Mouse (Mus musculus) heart, embryonic 10.5 days (tissue): ENCODE measurements around the gene Supt4a. TPM values are rescaled to one million over a fixed set of nuclear protein-coding genes. Genes with fewer than 3 reads are reported as not detected.

Experiments
- DNase-seq: peaks from one replicate; pipeline ENCODE4 v3.0.0-alpha.2; 2017; ENCODE audit warnings: low spot score
- H3K27ac ChIP-seq: fragments of 300-500 bp; sonication (generic); 2 replicates; pipeline ENCODE4 v1.5.1; 2016; ENCODE audit warnings: mild to moderate bottlenecking
- H3K27me3 ChIP-seq: fragments of 300-500 bp; sonication (generic); 2 replicates; pipeline ENCODE4 v1.6.1; 2016; ENCODE audit warnings: mild to moderate bottlenecking; ENCODE audit not compliant: poor library complexity, insufficient read depth, severe bottlenecking
- H3K36me3 ChIP-seq: fragments of 300-500 bp; sonication (generic); 2 replicates; pipeline ENCODE4 v1.6.1; 2016; ENCODE audit warnings: mild to moderate bottlenecking, moderate library complexity
- H3K4me1 ChIP-seq: fragments of 300-500 bp; sonication (generic); 2 replicates; pipeline ENCODE4 v1.6.1; 2016; ENCODE audit warnings: mild to moderate bottlenecking
- H3K4me3 ChIP-seq: fragments of 300-500 bp; sonication (generic); 2 replicates; pipeline ENCODE4 v1.5.1; 2016; ENCODE audit warnings: mild to moderate bottlenecking, moderate library complexity
- H3K9me3 ChIP-seq: fragments of 300-500 bp; sonication (generic); 2 replicates; pipeline ENCODE4 v1.6.1; 2016; ENCODE audit warnings: mild to moderate bottlenecking, moderate library complexity
- WGBS: fragments of 180-500 bp; shearing (Covaris S2); methylation state at CpG from one replicate; pipeline ENCODE4 v1.1.7; 2016; 5-methylcytosine and 5-hydroxymethylcytosine counted together
- polyA plus RNA-seq: library from polyadenylated mRNA; unstranded; fragments of >200 nt; fragmentation: Nextera tagmentation; extraction: Ambion mirVana; gene quantifications from 2 replicates; pipeline ENCODE4 v1.2.1, GENCODE M21; 2016

The Supt4a gene
- polyA plus RNA-seq, 1 experiment from 2014 or later = 151 TPM

DNA sequence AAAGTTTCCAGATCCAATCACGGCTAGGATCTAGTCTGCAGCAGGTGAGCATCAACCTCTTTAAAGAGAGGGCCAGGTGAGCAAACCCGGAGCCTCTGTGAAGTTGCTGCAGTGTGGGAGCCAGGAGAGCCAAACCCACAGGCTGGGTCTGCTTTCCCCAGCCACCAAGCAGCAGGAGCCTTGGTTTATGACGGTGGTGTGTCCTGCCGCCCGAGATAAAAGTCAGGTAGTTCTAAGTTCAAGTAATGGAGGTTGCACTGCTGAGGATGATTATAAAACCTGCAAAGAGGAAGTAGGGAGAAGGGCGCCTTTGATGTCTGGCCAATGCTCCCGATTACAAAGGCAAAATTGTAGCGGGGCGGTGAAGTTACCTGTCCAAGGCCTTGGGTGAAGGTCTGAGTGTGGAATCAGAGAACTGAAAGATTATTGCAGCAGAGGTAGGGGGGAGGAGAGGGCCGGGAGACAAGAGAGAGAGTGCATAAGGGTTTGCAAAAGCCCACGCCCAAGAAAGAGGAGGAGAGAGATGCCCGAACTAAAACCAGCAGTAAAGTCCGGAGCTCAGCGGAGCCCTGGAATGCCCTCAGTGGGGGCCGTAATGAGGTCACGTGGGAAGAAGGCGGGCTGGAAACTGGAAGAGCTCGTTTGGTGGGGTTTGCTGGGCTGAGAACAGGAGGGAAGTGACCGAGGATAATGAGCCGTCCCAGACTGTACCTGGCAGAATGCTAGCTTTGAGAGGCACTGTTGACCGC, 27.7 kb upstream of the Supt4a start:
- WGBS = 7% methylated on average over 21 of the region's 21 CpGs
- Histone ChIP-seq H3K4me1 (peaks cover 16% of the 10 kb centered on the region), H3K9me3 (no peaks in the 10 kb centered on the region), H3K4me3 (peak overlapping the region; percentile 49), H3K27ac (peak overlapping the region; percentile 53; the same call in 1 of the 2 replicates), H3K36me3 (no peaks in the 10 kb centered on the region), H3K27me3 (peaks cover 45% of the 10 kb centered on the region)
- DNase-seq = peak; percentile 81

- Histone ChIP-seq H3K27me3 (peaks cover 45% of the 10 kb centered on the region), H3K4me3 (peak overlapping the region; percentile 49), H3K27ac (peak overlapping the region; percentile 53), H3K4me1 (peaks cover 18% of the 10 kb centered on the region), H3K9me3 (no peaks in the 10 kb centered on the region), H3K36me3 (no peaks in the 10 kb centered on the region)
- no peak for DNase-seq
- WGBS = 42% methylated on average over 7 of the region's 7 CpGs
Measured at GRCm38 (mm10) chr11:87710262-87710615, 27.1 kb upstream of the Supt4a start.

- no peaks in the 10 kb centered on the region for H3K9me3 ChIP-seq
- H3K27ac ChIP-seq = no peak overlapping the region
- peaks cover 45% of the 10 kb centered on the region for H3K27me3 ChIP-seq
- 60% methylated on average over 4 of the region's 4 CpGs for WGBS
- no peak overlapping the region for H3K4me3 ChIP-seq
- no peak for DNase-seq
- no peaks in the 10 kb centered on the region for H3K36me3 ChIP-seq
- H3K4me1 ChIP-seq = peaks cover 21% of the 10 kb centered on the region
Measured at GRCm38 (mm10) chr11:87712188-87712587, 25.2 kb upstream of the Supt4a start.

- H3K36me3 ChIP-seq = 0 out of 2 replicates have a peak, but pooled peaks cover 3% of the 10 kb centered on the region
- no peak overlapping the region for H3K4me3 ChIP-seq
- no peak for DNase-seq
- H3K4me1 ChIP-seq = 0 out of 2 replicates have a peak, but pooled peaks cover 8% of the 10 kb centered on the region
- H3K9me3 ChIP-seq = no peaks in the 10 kb centered on the region
- no peak overlapping the region for H3K27ac ChIP-seq
- H3K27me3 ChIP-seq = peaks cover 8% of the 10 kb centered on the region
- WGBS = 71% methylated on average over 4 of the region's 4 CpGs
Measured at GRCm38 (mm10) chr11:87715999-87716398, 21.4 kb upstream of the Supt4a start.

GRCm38 (mm10) chr11:87719526-87719925, 17.8 kb upstream of the Supt4a start:
- Histone ChIP-seq H3K4me1 (0 out of 2 replicates have a peak, but pooled peaks cover 8% of the 10 kb centered on the region), H3K9me3 (no peaks in the 10 kb centered on the region), H3K36me3 (0 out of 2 replicates have a peak, but pooled peaks cover 3% of the 10 kb centered on the region), H3K4me3 (no peak overlapping the region), H3K27ac (no peak overlapping the region), H3K27me3 (no peaks in the 10 kb centered on the region; the same call in 1 of the 2 replicates)
- no peak for DNase-seq
- WGBS = 73% methylated on average over 7 of the region's 7 CpGs

DNA sequence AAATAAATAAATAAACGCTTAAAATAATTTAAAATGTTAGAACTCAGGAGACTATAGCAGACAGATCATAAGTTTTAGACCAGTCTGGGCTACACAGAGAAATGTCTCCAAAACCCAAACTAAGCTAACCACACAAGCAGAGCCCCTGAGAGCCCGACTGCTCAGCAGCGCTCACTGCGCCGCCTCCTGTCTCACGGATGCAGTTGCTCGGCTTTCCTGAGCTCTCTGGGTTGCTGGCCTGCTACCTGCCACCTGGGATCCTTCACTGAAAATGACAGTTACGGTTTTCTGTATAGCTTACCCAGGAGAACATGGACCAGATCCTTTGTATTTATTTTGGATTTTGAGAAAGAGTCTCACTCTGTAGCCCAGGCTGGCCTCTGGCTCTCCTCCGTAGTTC, 17.0 kb upstream of the Supt4a start:
- no peak overlapping the region for H3K4me3 ChIP-seq
- no peak for DNase-seq
- no peaks in the 10 kb centered on the region; the same call in 1 of the 2 replicates for H3K27me3 ChIP-seq
- H3K4me1 ChIP-seq = peaks cover 12% of the 10 kb centered on the region
- no peak overlapping the region for H3K27ac ChIP-seq
- no peaks in the 10 kb centered on the region for H3K9me3 ChIP-seq
- WGBS = 44% methylated on average over 9 of the region's 9 CpGs
- 0 out of 2 replicates have a peak, but pooled peaks cover 3% of the 10 kb centered on the region for H3K36me3 ChIP-seq

- H3K27ac ChIP-seq = no peak overlapping the region
- peaks cover 15% of the 10 kb centered on the region for H3K4me1 ChIP-seq
Measured at GRCm38 (mm10) chr11:87720839-87721238, 16.5 kb upstream of the Supt4a start.

GRCm38 (mm10) chr11:87722168-87722567, 15.2 kb upstream of the Supt4a start:
- WGBS = 83% methylated on average over 3 of the region's 3 CpGs
- Histone ChIP-seq H3K36me3 (0 out of 2 replicates have a peak, but pooled peaks cover 3% of the 10 kb centered on the region), H3K27me3 (no peaks in the 10 kb centered on the region; the same call in 1 of the 2 replicates), H3K9me3 (no peaks in the 10 kb centered on the region), H3K4me1 (peaks cover 28% of the 10 kb centered on the region), H3K4me3 (no peak overlapping the region), H3K27ac (no peak overlapping the region)
- DNase-seq = no peak

More at GRCm38 (mm10) chr11:87720839-87721238, 16.5 kb upstream of the Supt4a start:
- no peak for DNase-seq
- no peaks in the 10 kb centered on the region for H3K9me3 ChIP-seq
- H3K27me3 ChIP-seq = no peaks in the 10 kb centered on the region; the same call in 1 of the 2 replicates
- WGBS = 69% methylated on average over 9 of the region's 9 CpGs
- no peak overlapping the region for H3K4me3 ChIP-seq
- H3K36me3 ChIP-seq = 0 out of 2 replicates have a peak, but pooled peaks cover 3% of the 10 kb centered on the region

DNA sequence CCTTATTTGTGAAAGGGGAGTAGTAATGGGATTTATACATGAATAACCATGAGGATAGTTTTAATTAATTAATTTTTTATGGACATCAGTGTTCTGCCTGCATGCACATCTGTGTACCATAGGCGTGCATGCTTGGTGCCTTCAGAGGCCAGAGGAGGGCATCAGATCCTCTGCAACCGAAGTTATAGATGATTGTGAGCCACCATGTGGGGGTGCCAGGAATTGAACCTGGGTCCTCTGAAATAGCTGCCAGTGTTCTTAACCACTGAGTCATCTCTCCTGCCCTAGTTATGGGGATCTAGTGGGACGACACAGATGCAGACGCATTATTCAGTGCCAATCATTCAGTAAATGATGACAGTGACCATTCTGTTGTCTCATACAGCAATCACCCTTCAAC, 14.5 kb upstream of the Supt4a start:
- Histone ChIP-seq H3K4me3 (no peak overlapping the region), H3K27ac (no peak overlapping the region), H3K9me3 (no peaks in the 10 kb centered on the region), H3K4me1 (peaks cover 36% of the 10 kb centered on the region), H3K27me3 (no peaks in the 10 kb centered on the region; the same call in 1 of the 2 replicates), H3K36me3 (0 out of 2 replicates have a peak, but pooled peaks cover 3% of the 10 kb centered on the region)
- 84% methylated on average over 4 of the region's 4 CpGs for WGBS
- no peak for DNase-seq

- Histone ChIP-seq H3K27ac (peak overlapping the region; percentile 90), H3K9me3 (no peaks in the 10 kb centered on the region), H3K27me3 (no peaks in the 10 kb centered on the region; the same call in 1 of the 2 replicates), H3K36me3 (no peaks in the 10 kb centered on the region), H3K4me3 (peak overlapping the region; percentile 40), H3K4me1 (peaks cover 42% of the 10 kb centered on the region)
- no peak for DNase-seq
Measured at GRCm38 (mm10) chr11:87725515-87725914, 11.8 kb upstream of the Supt4a start.

GRCm38 (mm10) chr11:87725964-87726562, 11.3 kb upstream of the Supt4a start:
- peak; percentile 96 for DNase-seq
- H3K9me3 ChIP-seq = no peaks in the 10 kb centered on the region
- H3K36me3 ChIP-seq = no peaks in the 10 kb centered on the region
- peaks cover 42% of the 10 kb centered on the region for H3K4me1 ChIP-seq
- H3K27ac ChIP-seq = peak overlapping the region; percentile 90
- H3K4me3 ChIP-seq = peak overlapping the region; percentile 40
- WGBS = 5% methylated on average over 6 of the region's 6 CpGs
- H3K27me3 ChIP-seq = no peaks in the 10 kb centered on the region

DNA sequence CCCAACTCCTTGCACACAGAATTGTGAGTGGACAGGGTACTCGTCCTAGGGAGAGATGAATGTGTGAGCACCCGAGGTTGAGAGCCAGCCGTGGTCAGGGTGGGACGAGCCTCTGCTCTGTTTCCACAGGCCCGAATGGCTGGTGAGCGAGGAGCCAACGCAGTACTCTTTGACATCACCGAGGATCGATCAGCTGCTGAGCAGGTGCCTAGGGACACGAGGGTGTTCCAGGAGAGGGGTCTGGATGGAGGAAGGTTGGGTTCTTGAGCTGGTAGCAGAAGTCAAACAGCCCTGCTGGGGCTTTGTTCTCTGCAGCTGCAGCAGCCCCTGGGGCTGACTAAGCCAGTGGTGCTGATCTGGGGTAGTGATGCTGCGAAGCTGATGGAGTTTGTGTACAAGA, 10.3 kb upstream of the Supt4a start:
- DNase-seq = no peak
- Histone ChIP-seq H3K27ac (peak overlapping the region; percentile 90), H3K4me3 (no peak overlapping the region), H3K36me3 (no peaks in the 10 kb centered on the region), H3K4me1 (peaks cover 45% of the 10 kb centered on the region), H3K9me3 (no peaks in the 10 kb centered on the region), H3K27me3 (peaks cover 5% of the 10 kb centered on the region)
- WGBS = 61% methylated on average over 11 of the region's 11 CpGs

GRCm38 (mm10) chr11:87727471-87727870, 9.9 kb upstream of the Supt4a start:
- Histone ChIP-seq H3K36me3 (no peaks in the 10 kb centered on the region), H3K27me3 (peaks cover 6% of the 10 kb centered on the region), H3K4me3 (no peak overlapping the region), H3K27ac (peak overlapping the region; percentile 90), H3K4me1 (peaks cover 45% of the 10 kb centered on the region), H3K9me3 (no peaks in the 10 kb centered on the region)
- WGBS = 66% methylated on average over 4 of the region's 4 CpGs
- DNase-seq = no peak
